Mouse (Mus musculus): ENCODE measurements at regions not wholly inside any gene's neighbourhood (a gene's known extent, or its start where the extent isn't known, plus 50 kb on each side); places are given as distances from the start of the nearest gene placed in this dataset.

GRCm38 (mm10) chr12:15741219-15741618 is 75.5 kb downstream of the Trib2 start:
- Histone ChIP-seq H3K27ac (replicated peaks; ENCODE audit: low read depth, low read length) (no peak overlapping the region), H3K4me3 (ENCODE audit: insufficient read depth, low read depth, low read length) (no peak overlapping the region), H3K4me1 (ENCODE audit: control insufficient read depth, insufficient read depth, insufficient read length, low read length) (peaks cover 6% of the 10 kb centered on the region; the same call in 1 of the 2 replicates)

- H3K4me3 ChIP-seq (ENCODE audit: insufficient read depth, low read depth, low read length) = no peak overlapping the region
- peaks cover 2% of the 10 kb centered on the region; the same call in 1 of the 2 replicates for H3K4me1 ChIP-seq (ENCODE audit: control insufficient read depth, insufficient read depth, insufficient read length, low read length)
- H3K27ac ChIP-seq (replicated peaks; ENCODE audit: low read depth, low read length) = 0 out of 2 replicates have a peak overlapping the region, but pooled peaks have one; percentile 26
Observed at GRCm38 (mm10) chr12:15738989-15739388, 77.7 kb downstream of the Trib2 start.

- Histone ChIP-seq H3K4me1 (ENCODE audit: control insufficient read depth, insufficient read depth, insufficient read length, low read length) (peaks cover 9% of the 10 kb centered on the region), H3K27ac (replicated peaks; ENCODE audit: low read depth, low read length) (no peak overlapping the region; the same call in 1 of the 2 replicates), H3K4me3 (ENCODE audit: insufficient read depth, low read depth, low read length) (no peak overlapping the region)
Observed at GRCm38 (mm10) chr12:15731261-15731660, 85.5 kb downstream of the Trib2 start.

GRCm38 (mm10) chr12:15729696-15730095 is 87.0 kb downstream of the Trib2 start:
- Histone ChIP-seq H3K27ac (replicated peaks; ENCODE audit: low read depth, low read length) (peak overlapping the region; percentile 59), H3K4me1 (ENCODE audit: control insufficient read depth, insufficient read depth, insufficient read length, low read length) (peaks cover 9% of the 10 kb centered on the region), H3K4me3 (ENCODE audit: insufficient read depth, low read depth, low read length) (no peak overlapping the region)

GRCm38 (mm10) chr12:15723529-15723928 is 93.2 kb downstream of the Trib2 start:
- Histone ChIP-seq H3K4me1 (ENCODE audit: control insufficient read depth, insufficient read depth, insufficient read length, low read length) (peaks cover 7% of the 10 kb centered on the region), H3K4me3 (ENCODE audit: insufficient read depth, low read depth, low read length) (no peak overlapping the region), H3K27ac (replicated peaks; ENCODE audit: low read depth, low read length) (no peak overlapping the region)

- peak overlapping the region; percentile 97 for H3K27ac ChIP-seq (replicated peaks; ENCODE audit: low read depth, low read length)
Observed at GRCm38 (mm10) chr12:15722161-15722560, 94.6 kb downstream of the Trib2 start.

GRCm38 (mm10) chr12:15720171-15720570 is 96.6 kb downstream of the Trib2 start:
- H3K4me3 ChIP-seq (ENCODE audit: insufficient read depth, low read depth, low read length) = no peak overlapping the region
- peaks cover 11% of the 10 kb centered on the region; the same call in 1 of the 2 replicates for H3K4me1 ChIP-seq (ENCODE audit: control insufficient read depth, insufficient read depth, insufficient read length, low read length)
- no peak overlapping the region for H3K27ac ChIP-seq (replicated peaks; ENCODE audit: low read depth, low read length)

More at GRCm38 (mm10) chr12:15722161-15722560, 94.6 kb downstream of the Trib2 start:
- Histone ChIP-seq H3K4me3 (ENCODE audit: insufficient read depth, low read depth, low read length) (no peak overlapping the region), H3K4me1 (ENCODE audit: control insufficient read depth, insufficient read depth, insufficient read length, low read length) (peaks cover 9% of the 10 kb centered on the region; the same call in 1 of the 2 replicates)

GRCm38 (mm10) chr12:15718827-15719226 is 97.9 kb downstream of the Trib2 start:
- Histone ChIP-seq H3K27ac (replicated peaks; ENCODE audit: low read depth, low read length) (peak overlapping the region; percentile 99), H3K4me3 (ENCODE audit: insufficient read depth, low read depth, low read length) (no peak overlapping the region), H3K4me1 (ENCODE audit: control insufficient read depth, insufficient read depth, insufficient read length, low read length) (peaks cover 11% of the 10 kb centered on the region; the same call in 1 of the 2 replicates)

- Histone ChIP-seq H3K4me1 (ENCODE audit: control insufficient read depth, insufficient read depth, insufficient read length, low read length) (peaks cover 11% of the 10 kb centered on the region; the same call in 1 of the 2 replicates), H3K4me3 (ENCODE audit: insufficient read depth, low read depth, low read length) (no peak overlapping the region), H3K27ac (replicated peaks; ENCODE audit: low read depth, low read length) (peak overlapping the region; percentile 99)
Observed at GRCm38 (mm10) chr12:15717989-15718388, 98.7 kb downstream of the Trib2 start.

- no peak overlapping the region for H3K4me3 ChIP-seq (ENCODE audit: insufficient read depth, low read depth, low read length)
- H3K27ac ChIP-seq (replicated peaks; ENCODE audit: low read depth, low read length) = peak overlapping the region; percentile 91
- peaks cover 11% of the 10 kb centered on the region; the same call in 1 of the 2 replicates for H3K4me1 ChIP-seq (ENCODE audit: control insufficient read depth, insufficient read depth, insufficient read length, low read length)
Observed at GRCm38 (mm10) chr12:15717342-15717741, 99.4 kb downstream of the Trib2 start.

- peaks cover 4% of the 10 kb centered on the region; the same call in 1 of the 2 replicates for H3K4me1 ChIP-seq (ENCODE audit: control insufficient read depth, insufficient read depth, insufficient read length, low read length)
- H3K27ac ChIP-seq (replicated peaks; ENCODE audit: low read depth, low read length) = no peak overlapping the region
- no peak overlapping the region for H3K4me3 ChIP-seq (ENCODE audit: insufficient read depth, low read depth, low read length)
Observed at GRCm38 (mm10) chr12:15713623-15714022, 103.1 kb downstream of the Trib2 start.

- H3K27ac ChIP-seq (replicated peaks; ENCODE audit: low read depth, low read length) = peak overlapping the region; percentile 38; the same call in 1 of the 2 replicates
- H3K4me3 ChIP-seq (ENCODE audit: insufficient read depth, low read depth, low read length) = no peak overlapping the region
- peaks cover 9% of the 10 kb centered on the region; the same call in 1 of the 2 replicates for H3K4me1 ChIP-seq (ENCODE audit: control insufficient read depth, insufficient read depth, insufficient read length, low read length)
Observed at GRCm38 (mm10) chr12:15707570-15708095, 109.1 kb downstream of the Trib2 start.

- Histone ChIP-seq H3K4me3 (ENCODE audit: insufficient read depth, low read depth, low read length) (no peak overlapping the region), H3K4me1 (ENCODE audit: control insufficient read depth, insufficient read depth, insufficient read length, low read length) (peaks cover 12% of the 10 kb centered on the region), H3K27ac (replicated peaks; ENCODE audit: low read depth, low read length) (peak overlapping the region; percentile 96)
Observed at GRCm38 (mm10) chr12:15704412-15704811, 112.3 kb downstream of the Trib2 start.

GRCm38 (mm10) chr12:15702137-15702536 is 114.6 kb downstream of the Trib2 start:
- Histone ChIP-seq H3K4me3 (ENCODE audit: insufficient read depth, low read depth, low read length) (no peak overlapping the region), H3K4me1 (ENCODE audit: control insufficient read depth, insufficient read depth, insufficient read length, low read length) (peaks cover 28% of the 10 kb centered on the region), H3K27ac (replicated peaks; ENCODE audit: low read depth, low read length) (peak overlapping the region; percentile 57)

- no peak overlapping the region for H3K4me3 ChIP-seq (ENCODE audit: insufficient read depth, low read depth, low read length)
- H3K27ac ChIP-seq (replicated peaks; ENCODE audit: low read depth, low read length) = peak overlapping the region; percentile 82
- H3K4me1 ChIP-seq (ENCODE audit: control insufficient read depth, insufficient read depth, insufficient read length, low read length) = peaks cover 24% of the 10 kb centered on the region
Observed at GRCm38 (mm10) chr12:15698829-15699228, 117.9 kb downstream of the Trib2 start.

Measured in brown adipose tissue, adult 24 weeks (tissue).